Mouse (Mus musculus) B cell, adult (primary cell): Measurements from ENCODE around the gene Tmem91. TPM values are rescaled to one million over a fixed set of nuclear protein-coding genes. Genes with fewer than 3 reads are reported as not detected.

Source experiments
- total RNA-seq: library from RNA; stranded (reverse); gene quantifications from 4 replicates; pipeline ENCODE4 v1.2.4, GENCODE M21; 2023; ENCODE audit not compliant: inconsistent age

The Tmem91 gene
- 0.93 TPM in 1 of 4 replicates, not detected in the others for total RNA-seq

DNA sequence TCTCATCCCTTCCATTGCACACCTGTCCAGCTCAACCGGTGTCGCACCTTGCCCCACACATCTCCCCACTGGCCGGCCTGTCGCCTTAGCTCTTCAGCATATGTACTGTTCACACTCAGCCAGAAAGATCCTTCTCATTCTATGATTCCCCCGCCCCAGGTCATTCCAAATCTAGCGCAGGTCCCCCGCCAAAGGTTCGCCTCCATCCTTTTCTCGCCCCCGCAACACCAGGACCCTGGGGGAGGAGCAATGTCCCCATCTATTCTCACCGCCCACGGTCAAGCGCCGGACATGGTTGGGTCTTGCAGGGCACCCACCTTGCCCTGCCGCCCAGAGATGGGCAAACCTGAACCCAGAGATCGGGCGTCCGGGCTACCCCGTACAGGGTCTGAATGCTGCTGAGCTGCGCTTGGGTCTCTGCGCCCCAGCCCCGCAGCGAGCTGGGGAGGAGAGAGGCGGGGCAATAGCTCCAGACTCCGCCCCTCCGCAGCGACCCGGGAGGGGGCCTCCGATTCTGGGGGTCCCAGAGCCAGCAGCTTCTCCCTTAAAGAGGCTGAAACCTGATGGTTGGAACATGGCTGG is at the start of gene Tmem91:
Tmem91 (minus strand) TSS at position 448 of the 582 bp plus-strand sequence.

DNA sequence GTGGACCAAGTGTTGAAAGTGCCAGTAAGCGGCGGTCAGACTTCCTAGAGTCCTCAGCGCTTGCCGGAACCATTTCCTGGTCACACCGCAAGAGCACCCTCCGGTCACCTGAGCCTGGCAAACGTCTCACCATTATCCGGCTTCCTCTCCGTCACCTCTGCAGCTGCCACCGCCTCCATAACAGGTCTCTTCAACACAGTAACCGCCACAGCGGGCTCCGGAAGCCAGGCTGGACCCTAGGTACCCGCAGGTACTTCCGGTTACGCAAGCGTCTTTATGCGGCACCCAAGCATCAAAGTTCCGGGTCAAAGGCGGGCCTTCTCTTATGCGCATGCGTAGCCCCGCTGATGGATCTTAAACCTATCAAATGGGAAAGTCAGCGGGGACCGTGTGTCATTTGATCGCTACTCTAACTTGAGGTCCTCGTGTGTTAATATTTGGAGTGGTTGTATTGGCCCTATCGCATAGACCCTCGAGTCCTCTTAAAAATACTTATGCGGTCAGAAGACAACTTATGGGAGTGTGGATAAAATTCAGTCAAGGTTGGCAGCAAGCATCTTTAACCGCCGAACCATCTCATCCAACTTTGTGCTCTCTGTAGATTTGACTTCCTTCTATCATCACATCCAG is 43.9 kb upstream of the Tmem91 start, which contains the start of gene Ccdc97:
Ccdc97 (minus strand) TSS at position 301 of the 630 bp plus-strand sequence.

DNA sequence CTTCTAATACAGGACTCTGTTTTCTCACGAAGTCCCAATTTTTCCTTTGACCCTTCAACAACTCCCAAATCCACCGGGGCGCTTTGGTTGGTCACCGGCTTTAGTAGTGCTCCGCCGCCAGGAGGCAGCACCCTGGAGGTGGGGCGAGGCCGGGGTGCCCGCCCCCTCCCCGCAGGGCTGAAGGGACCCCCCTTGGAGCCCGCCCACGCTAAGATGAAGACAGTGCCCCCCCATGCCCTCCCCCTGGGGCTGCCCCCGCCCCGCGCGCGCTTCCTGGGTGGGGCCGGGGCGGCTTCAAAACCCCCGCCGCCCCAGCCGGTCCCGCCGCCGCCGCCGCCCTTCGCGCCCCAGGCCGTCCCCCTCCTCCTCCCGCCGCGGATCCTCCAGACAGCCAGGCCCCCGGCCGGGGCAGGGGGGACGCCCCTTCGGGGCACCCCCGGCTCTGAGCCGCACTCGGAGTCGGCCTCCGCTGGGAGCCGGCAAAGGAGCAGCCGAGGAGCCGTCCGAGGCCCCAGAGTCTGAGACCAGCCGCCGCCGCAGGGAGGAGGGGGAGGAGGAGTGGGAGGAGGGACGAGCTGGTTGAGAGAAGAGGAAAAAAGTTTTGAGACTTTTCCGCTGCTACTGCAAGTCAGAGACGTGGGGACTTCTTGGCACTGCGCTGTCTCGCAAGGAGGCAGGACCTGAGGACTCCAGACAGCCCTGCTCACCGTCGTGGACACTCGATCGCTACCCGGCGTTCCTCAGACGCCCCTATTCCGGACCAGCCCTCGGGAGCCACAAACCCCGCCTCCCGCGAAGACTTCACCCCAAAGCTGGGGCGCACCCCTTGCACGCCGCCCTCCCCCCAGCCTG is 11.9 kb upstream of the Tmem91 start, which contains the start of gene Tgfb1:
Tgfb1 (plus strand) TSS at position 323 of the 852 bp plus-strand sequence.

DNA sequence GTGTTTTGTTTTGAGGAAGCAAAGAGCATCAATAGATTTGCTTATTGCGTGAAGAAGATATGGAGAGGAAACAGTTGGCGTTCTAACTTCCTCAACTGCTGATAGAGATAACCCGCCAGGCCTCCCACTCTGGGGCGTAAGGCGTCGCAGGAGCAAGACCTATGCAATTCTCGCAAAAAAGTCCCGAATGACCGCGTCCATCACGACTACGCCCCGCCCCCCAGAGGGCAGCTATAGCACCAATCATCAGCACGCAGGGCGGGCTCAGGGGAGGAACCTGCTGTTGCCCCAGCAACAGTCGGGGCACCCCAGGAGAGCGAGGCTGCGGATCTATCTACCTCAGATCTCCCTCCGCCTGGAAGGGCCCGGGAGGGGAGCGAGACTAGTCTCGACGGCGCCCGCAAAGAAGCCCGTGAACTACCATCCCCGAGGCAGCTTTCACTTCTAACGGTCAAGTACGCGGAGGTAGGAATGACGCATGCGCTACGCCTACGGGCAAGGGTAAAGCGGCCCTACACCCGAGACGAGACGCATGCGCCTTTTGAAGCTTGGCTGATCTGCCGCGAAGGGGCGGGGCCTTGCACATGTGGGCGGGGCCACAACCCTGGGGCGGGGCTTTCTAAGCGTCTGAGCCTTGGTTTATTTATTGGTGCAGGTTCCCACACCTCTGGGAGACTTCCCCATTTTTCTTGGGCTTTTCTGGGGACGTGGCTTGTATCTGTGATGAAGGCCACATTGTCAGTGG is 5.7 kb upstream of the Tmem91 start, which contains the start of gene B9d2:
B9d2 (plus strand) TSS at position 267 of the 745 bp plus-strand sequence.

DNA sequence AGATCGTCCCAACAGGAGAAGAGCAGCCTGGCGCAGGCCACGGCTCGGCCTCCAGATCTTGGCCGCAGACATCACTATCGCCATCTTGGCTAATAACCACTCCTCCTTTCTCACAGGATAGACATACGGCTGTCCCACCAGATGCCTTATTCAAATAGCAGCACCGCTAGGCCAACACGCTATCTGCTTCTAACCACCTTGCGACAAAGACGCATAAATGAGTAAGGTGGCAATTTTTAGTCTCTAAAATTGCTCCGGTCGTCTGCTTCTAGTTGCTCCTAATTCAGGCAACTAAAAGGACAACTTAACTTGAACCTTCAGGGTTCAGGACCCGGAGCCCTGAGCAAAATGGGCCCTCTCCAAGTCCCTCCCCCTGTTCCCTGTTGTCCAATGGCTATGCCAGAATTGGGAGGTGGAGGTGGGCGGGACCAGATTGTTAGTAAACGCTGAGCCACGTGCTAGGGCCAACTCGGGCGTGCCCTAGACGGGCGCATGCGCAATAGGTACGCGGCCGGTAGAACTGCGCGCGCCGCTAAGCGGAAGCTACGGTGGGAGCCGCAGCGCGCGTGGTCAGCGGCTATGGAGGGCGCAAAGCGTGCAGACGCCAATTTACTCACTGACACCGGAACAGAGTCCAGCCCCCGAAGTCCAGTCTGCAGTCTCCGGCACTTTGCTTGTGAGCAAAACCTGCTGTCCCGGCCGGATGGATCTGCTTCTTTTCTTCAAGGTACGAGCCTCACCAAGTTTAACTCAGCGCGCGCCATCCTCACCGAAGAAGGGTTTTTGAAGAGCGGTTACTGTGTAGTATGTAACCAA is 16.1 kb downstream of the Tmem91 start, which contains the start of the genes Bckdha and Exosc5:
Bckdha (minus strand) TSS at position 325 of the 816 bp plus-strand sequence.
Exosc5 (plus strand) TSS at position 508 of the 816 bp plus-strand sequence.

DNA sequence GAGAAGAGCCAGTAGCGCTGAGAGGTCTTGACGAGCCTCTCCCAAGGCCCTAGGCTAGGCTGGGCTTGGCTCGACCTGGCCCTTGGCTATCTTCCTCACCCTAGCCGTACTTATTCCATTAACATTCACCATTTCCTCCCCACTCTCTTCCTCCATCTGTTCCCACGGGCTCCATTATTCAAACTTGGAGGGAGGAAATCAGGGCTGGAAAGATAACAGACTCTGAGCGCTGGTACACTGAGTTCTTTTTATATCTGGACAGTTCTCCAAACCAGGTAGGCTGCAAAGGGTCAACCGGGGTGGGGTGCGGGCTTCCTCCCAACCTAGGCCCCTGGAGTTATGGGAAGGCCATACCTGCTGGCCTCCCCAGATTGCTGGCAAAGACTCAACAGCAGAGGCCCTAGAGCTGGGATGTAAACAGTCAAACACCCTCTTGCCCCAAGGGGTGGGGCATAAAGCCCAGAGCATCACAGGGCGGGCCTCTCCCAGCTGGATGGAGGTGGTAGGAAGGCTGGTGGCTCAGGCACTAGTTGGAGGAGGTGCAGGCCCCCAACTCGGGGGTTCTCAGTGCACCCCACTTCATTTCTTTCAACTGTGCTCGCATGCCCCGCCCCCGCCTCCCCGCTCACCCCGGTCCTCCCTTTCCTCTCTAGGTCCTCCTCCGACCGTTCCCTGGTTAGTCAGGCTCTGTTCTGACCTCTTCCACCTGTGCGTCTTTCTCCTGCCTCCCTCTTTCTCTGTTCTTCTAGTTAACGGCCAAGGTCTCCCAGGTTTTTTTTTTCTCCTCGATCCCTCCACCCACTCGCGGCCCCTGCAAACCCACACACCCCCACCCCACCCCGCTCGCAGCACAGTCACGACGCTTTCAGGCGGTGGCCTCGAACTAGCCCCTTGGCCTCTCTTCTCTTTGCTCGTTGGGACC is 48.2 kb downstream of the Tmem91 start, which contains the start of gene B3gnt8:
B3gnt8 (plus strand) TSS at position 146 of the 922 bp plus-strand sequence.

Other genes with a start within 250 kb of the Tmem91 start
- gene Ceacam1, start 197.6 kb downstream of the Tmem91 start, total RNA-seq, result 43.2 to 52.4 TPM (median 46.4 TPM) in 4 replicates
- gene Ceacam2, start 135.3 kb downstream of the Tmem91 start, total RNA-seq, result 7.9 to 11.4 TPM (median 9.8 TPM) in 4 replicates
- not detected in 4 replicates for gene Erich4, start 59.3 kb downstream of the Tmem91 start, total RNA-seq
- gene Dmac2, start 55.8 kb downstream of the Tmem91 start, total RNA-seq, result 82.5 to 103 TPM (median 91.1 TPM) in 4 replicates
- gene B3gnt8, start 48.5 kb downstream of the Tmem91 start, total RNA-seq, result 27.3 to 36.9 TPM (median 29.9 TPM) in 4 replicates
- 42.0 to 56.3 TPM (median 46.7 TPM) in 4 replicates for gene Bckdha, start 16.2 kb downstream of the Tmem91 start, total RNA-seq
- 66.2 to 79.2 TPM (median 73.4 TPM) in 4 replicates for gene Exosc5, start 16.0 kb downstream of the Tmem91 start, total RNA-seq
- 46.0 to 59.8 TPM (median 49.8 TPM) in 4 replicates for gene B9d2, start 5.6 kb upstream of the Tmem91 start, total RNA-seq
- 286 to 300 TPM (median 298 TPM) in 4 replicates for gene Tgfb1, start 11.8 kb upstream of the Tmem91 start, total RNA-seq
- 93.9 to 102 TPM (median 97.4 TPM) in 4 replicates for gene Ccdc97, start 43.9 kb upstream of the Tmem91 start, total RNA-seq
- gene Hnrnpul1, start 79.6 kb upstream of the Tmem91 start, total RNA-seq, result 215 to 225 TPM (median 221 TPM) in 4 replicates
- gene Axl, start 113.5 kb upstream of the Tmem91 start, total RNA-seq, result 4.9 to 14.0 TPM (median 10.4 TPM) in 4 replicates
- 0.19 TPM in 1 of 4 replicates, not detected in the others for gene Cyp2s1, start 141.7 kb upstream of the Tmem91 start, total RNA-seq
- not detected in 4 replicates for gene Cyp2b10, start 222.5 kb upstream of the Tmem91 start, total RNA-seq